ENCODE assay signal across 8 mouse cellular contexts in genomic region chr4:63118639-63119437, GRCm38 (mm10). TPM values are rescaled to one million over a fixed set of nuclear protein-coding genes. Genes with fewer than 3 reads are reported as not detected.
A peak's percentile ranks its signal among the peaks of the same experiment; 100 is the strongest.
DNase-seq lines count a peak whose midpoint lies in the region; ATAC-seq and TF ChIP-seq lines count a peak whose summit lies in the region.

No protein-coding gene starts in this region.

- peaks cover 9% of the 10 kb centered on the region; the same call in 1 of the 2 replicates for H3K4me1 ChIP-seq in heart, embryonic 10.5 days
- H3K4me1 ChIP-seq in kidney, embryonic 14.5 days (ENCODE audit: control insufficient read depth, insufficient read depth, low read length): no peaks in the 10 kb centered on the region
- H3K4me1 ChIP-seq in limb, embryonic 13.5 days: peaks cover 7% of the 10 kb centered on the region; the same call in 1 of the 2 replicates
- no peaks in the 10 kb centered on the region for H3K4me1 ChIP-seq in midbrain, postnatal 0 days (ENCODE audit: insufficient read depth, low read length)

- H3K27ac ChIP-seq in heart, embryonic 10.5 days: no peak overlapping the region
- H3K27ac ChIP-seq in kidney, embryonic 14.5 days (ENCODE audit: low read depth, low read length): no peak overlapping the region
- no peak overlapping the region for H3K27ac ChIP-seq in limb, embryonic 13.5 days
- H3K27ac ChIP-seq in midbrain, postnatal 0 days (ENCODE audit: low read depth, low read length): no peak overlapping the region

- H3K4me2 ChIP-seq in kidney, embryonic 14.5 days (replicated peaks; ENCODE audit: low read depth, low read length): no peak overlapping the region
- no peak overlapping the region for H3K4me2 ChIP-seq in limb, embryonic 13.5 days (replicated peaks)
- no peak overlapping the region for H3K4me2 ChIP-seq in midbrain, postnatal 0 days (ENCODE audit: low read depth, low read length, poor library complexity, severe bottlenecking)

- H3K9me3 ChIP-seq in heart, embryonic 10.5 days: no peaks in the 10 kb centered on the region
- H3K9me3 ChIP-seq in kidney, embryonic 14.5 days (ENCODE audit: control insufficient read depth, low read length): no peaks in the 10 kb centered on the region; the same call in 1 of the 2 replicates
- no peaks in the 10 kb centered on the region for H3K9me3 ChIP-seq in limb, embryonic 13.5 days
- H3K9me3 ChIP-seq in midbrain, postnatal 0 days (ENCODE audit: low read length): no peaks in the 10 kb centered on the region

- DNase-seq in brain, adult 2 months (ENCODE audit: low read depth, low spot score): peak; percentile 88
- DNase-seq in heart, embryonic 10.5 days (ENCODE audit: low spot score): peak; percentile 83
- peak; percentile 93 for DNase-seq in midbrain, postnatal 0 days (ENCODE audit: low spot score)
- DNase-seq in spleen, postnatal 4 days (ENCODE audit: low spot score in 2 of 2): peak; percentile 44 to 81

- no peaks in the 10 kb centered on the region for H3K36me3 ChIP-seq in C2C12 (ENCODE audit: control insufficient read depth, insufficient read depth)
- peaks cover 28% of the 10 kb centered on the region for H3K36me3 ChIP-seq in heart, embryonic 10.5 days
- peaks cover 54% of the 10 kb centered on the region for H3K36me3 ChIP-seq in kidney, embryonic 14.5 days (ENCODE audit: control insufficient read depth, insufficient read depth, low read length)
- H3K36me3 ChIP-seq in limb, embryonic 13.5 days: peaks cover 90% of the 10 kb centered on the region
- H3K36me3 ChIP-seq in midbrain, postnatal 0 days (ENCODE audit: insufficient read depth, low read length): peaks cover 31% of the 10 kb centered on the region; the same call in 1 of the 2 replicates

- peak; percentile 81 for TF ChIP-seq CTCF in C2C12 (IDR thresholded peaks at IDR 0.05; ENCODE audit: control insufficient read depth, insufficient read depth, insufficient read length)
- TF ChIP-seq CTCF in midbrain, postnatal 0 days (IDR thresholded peaks at IDR 0.05): peak; percentile 99

- 82% methylated on average over 5 of the region's 5 CpGs for WGBS in heart, embryonic 10.5 days
- WGBS in kidney, embryonic 14.5 days: 81% methylated on average over 5 of the region's 5 CpGs
- WGBS in limb, embryonic 13.5 days: 83% methylated on average over 5 of the region's 5 CpGs
- WGBS in midbrain, postnatal 0 days: 83% methylated on average over 5 of the region's 5 CpGs

- no peak overlapping the region for H3ac ChIP-seq in C2C12 (ENCODE audit: control insufficient read depth, insufficient read length, low read depth)

- peaks cover 29% of the 10 kb centered on the region for H3K27me3 ChIP-seq in C2C12 (ENCODE audit: control insufficient read depth, insufficient read depth, insufficient read length)
- no peaks in the 10 kb centered on the region for H3K27me3 ChIP-seq in heart, embryonic 10.5 days (ENCODE audit: insufficient read depth, poor library complexity, severe bottlenecking)
- H3K27me3 ChIP-seq in kidney, embryonic 14.5 days (ENCODE audit: control insufficient read depth, insufficient read depth, low read length): no peaks in the 10 kb centered on the region
- H3K27me3 ChIP-seq in limb, embryonic 13.5 days: no peaks in the 10 kb centered on the region
- H3K27me3 ChIP-seq in midbrain, postnatal 0 days (ENCODE audit: insufficient read depth, low read length): no peaks in the 10 kb centered on the region

- no peaks in the 10 kb centered on the region for H3K79me3 ChIP-seq in C2C12 (ENCODE audit: low read depth)

- ATAC-seq in erythroblast, adult 5-6 weeks (replicated peaks; ENCODE audit: low FRiP score, poor library complexity, severe bottlenecking): 0 out of 2 replicates have a peak, but pooled peaks have one; percentile 55
- peak; percentile 85 for ATAC-seq in kidney, embryonic 14.5 days (ENCODE audit: low FRiP score, low TSS enrichment)
- ATAC-seq in limb, embryonic 13.5 days (ENCODE audit: low FRiP score, low read depth): peak; percentile 69; the same call in 1 of the 2 replicates
- ATAC-seq in midbrain, postnatal 0 days (ENCODE audit: low FRiP score): peak; percentile 87

- H3K4me3 ChIP-seq in C2C12 (ENCODE audit: insufficient read depth, poor library complexity, severe bottlenecking): no peak overlapping the region
- no peak overlapping the region for H3K4me3 ChIP-seq in heart, embryonic 10.5 days
- no peak overlapping the region for H3K4me3 ChIP-seq in kidney, embryonic 14.5 days (ENCODE audit: low read length)
- no peak overlapping the region for H3K4me3 ChIP-seq in limb, embryonic 13.5 days
- no peak overlapping the region for H3K4me3 ChIP-seq in midbrain, postnatal 0 days (ENCODE audit: low read depth, low read length)

- H3K9ac ChIP-seq in kidney, embryonic 14.5 days (ENCODE audit: low read depth, low read length): no peak overlapping the region
- H3K9ac ChIP-seq in limb, embryonic 13.5 days: no peak overlapping the region
- no peak overlapping the region for H3K9ac ChIP-seq in midbrain, postnatal 0 days (replicated peaks; ENCODE audit: low read length, poor library complexity, severe bottlenecking)

- H3K79me2 ChIP-seq in C2C12 (ENCODE audit: control insufficient read depth, insufficient read depth): no peaks in the 10 kb centered on the region

TF ChIP-seq in C2C12, 6 proteins besides CTCF, POLR2A, EP300 and RAD21:
- TF ChIP-seq USF1 (IDR thresholded peaks at IDR 0.05; ENCODE audit: low read depth): no peak
- TF ChIP-seq MYOG (IDR thresholded peaks at IDR 0.05; ENCODE audit: control insufficient read depth, extremely low read depth, insufficient read length): no peak
- TF ChIP-seq MYOD1 (IDR thresholded peaks at IDR 0.05; ENCODE audit: control insufficient read depth, insufficient read length, low read depth): no peak
- no peak for TF ChIP-seq CEBPB (IDR thresholded peaks at IDR 0.05; ENCODE audit: low read depth)
- no peak for TF ChIP-seq FOSL1 (IDR thresholded peaks at IDR 0.05; ENCODE audit: insufficient read depth, low read length, poor library complexity, severe bottlenecking)
- no peak for TF ChIP-seq MAX (IDR thresholded peaks at IDR 0.05)

RNA-seq across cellular contexts. Expression of gene Ambp, which starts 35.8 kb away (rescaled TPM):
- not detected for polyA plus RNA-seq in C2C12 (2012; fragmentation: generic; extraction: Trizol)
- total RNA-seq in erythroblast, adult 5-6 weeks (2015; ENCODE audit: low replicate concordance): not detected in 2 replicates
- total RNA-seq in erythroblast, adult 5-6 weeks (2017; ENCODE audit: low replicate concordance): not detected in 2 replicates
- 5.8 and 158 TPM in 2 replicates for polyA plus RNA-seq in heart, embryonic 10.5 days (2016; fragmentation: Nextera tagmentation; extraction: Ambion mirVana)
- polyA plus RNA-seq in kidney, embryonic 14.5 days (2014; fragmentation: Nextera tagmentation; extraction: Ambion mirVana): 1.2 and 1.6 TPM in 2 replicates
- polyA plus RNA-seq in limb, embryonic 13.5 days (2015; fragmentation: Nextera tagmentation; extraction: Ambion mirVana): 0.56 and 2.5 TPM in 2 replicates
- not detected in 2 replicates for total RNA-seq in midbrain, postnatal 0 days (2014; rRNA removed)
- polyA plus RNA-seq in midbrain, postnatal 0 days (2015; fragmentation: Nextera tagmentation; extraction: Ambion mirVana): not detected in 2 replicates

RNA-seq across cellular contexts. Expression of gene Kif12, which starts 53.1 kb away (rescaled TPM):
- polyA plus RNA-seq in C2C12 (2012; fragmentation: generic; extraction: Trizol): not detected
- not detected in 2 replicates for total RNA-seq in erythroblast, adult 5-6 weeks (2015; ENCODE audit: low replicate concordance)
- total RNA-seq in erythroblast, adult 5-6 weeks (2017; ENCODE audit: low replicate concordance): not detected in 2 replicates
- 0.12 and 3.4 TPM in 2 replicates for polyA plus RNA-seq in heart, embryonic 10.5 days (2016; fragmentation: Nextera tagmentation; extraction: Ambion mirVana)
- 60.0 and 70.3 TPM in 2 replicates for polyA plus RNA-seq in kidney, embryonic 14.5 days (2014; fragmentation: Nextera tagmentation; extraction: Ambion mirVana)
- 0.10 and 0.13 TPM in 2 replicates for polyA plus RNA-seq in limb, embryonic 13.5 days (2015; fragmentation: Nextera tagmentation; extraction: Ambion mirVana)
- 0.28 and 0.60 TPM in 2 replicates for total RNA-seq in midbrain, postnatal 0 days (2014; rRNA removed)
- 0.16 and 0.21 TPM in 2 replicates for polyA plus RNA-seq in midbrain, postnatal 0 days (2015; fragmentation: Nextera tagmentation; extraction: Ambion mirVana)

Comparison
In these comparisons a context has a peak if more than half of its experiments do, and no peak if none do; other contexts are left out.
1. RNA of gene Kif12, which starts 53.1 kb away (polyA plus RNA-seq): 60.0 to 70.3 TPM in kidney, embryonic 14.5 days; 0.12 to 3.4 TPM in heart, embryonic 10.5 days, 0.16 to 0.21 TPM in midbrain, postnatal 0 days, 0.10 to 0.13 TPM in limb, embryonic 13.5 days and not detected in C2C12 (single experiment); every median in the first group is over 10 times any median in the second.
2. Peak in every context shown above with its lines, with median percentiles within 50 percentile points of each other: DNase-seq and ATAC-seq.